In the genomic region with DNA sequence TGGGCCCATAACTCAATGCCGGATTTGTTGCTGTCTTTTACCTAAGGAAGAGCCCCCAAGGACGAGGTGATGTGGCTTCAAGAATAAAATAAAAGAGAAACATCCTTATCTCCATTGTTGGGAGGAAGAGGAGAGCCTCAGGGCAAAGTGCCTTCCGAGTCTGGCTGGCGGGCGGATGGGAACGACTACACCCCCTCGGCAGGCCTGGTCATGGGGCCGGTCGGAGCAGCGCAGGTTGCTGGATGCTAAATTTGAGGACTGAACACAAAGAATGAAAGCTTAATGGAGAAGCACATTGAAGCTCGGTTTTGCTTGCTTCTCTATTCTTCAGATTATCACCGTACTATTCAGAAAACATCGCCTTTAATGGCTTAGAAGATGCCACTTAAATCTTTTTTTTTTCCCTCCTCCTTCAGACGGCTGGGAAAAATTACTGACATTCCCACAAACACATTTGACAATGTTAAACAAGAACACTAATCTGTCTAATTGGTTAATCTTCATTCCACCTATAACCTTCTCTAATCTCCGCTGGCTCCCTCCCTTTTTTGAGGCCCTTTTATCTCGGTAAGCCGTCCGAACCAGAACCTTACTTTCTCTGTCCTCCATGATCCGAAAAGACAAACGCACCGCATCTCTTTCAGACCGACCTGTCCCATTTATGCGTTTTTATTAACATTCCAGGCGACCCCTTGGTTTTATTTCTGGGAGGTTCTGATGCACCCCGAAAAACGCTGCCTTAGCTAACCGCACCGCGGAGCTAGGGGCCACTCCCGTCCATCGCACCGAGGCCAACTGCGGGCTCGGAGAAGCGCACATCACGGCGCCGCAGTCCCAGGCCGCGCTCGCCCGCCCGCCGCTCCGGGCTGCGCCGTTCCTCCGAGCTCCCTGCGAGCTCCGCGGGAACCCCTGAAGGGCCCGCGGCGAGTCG, we compare ENCODE assay signal across 8 mouse cellular contexts. TPM values are rescaled to one million over a fixed set of nuclear protein-coding genes. Genes with fewer than 3 reads are reported as not detected.
A peak's percentile ranks its signal among the peaks of the same experiment; 100 is the strongest.
DNase-seq lines count a peak whose midpoint lies in the region; ATAC-seq lines count a peak whose summit lies in the region.

No protein-coding gene starts in this region.

- H3K9me3 ChIP-seq in kidney, embryonic 15.5 days (replicated peaks), result 0 out of 2 replicates have a peak, but pooled peaks cover 2% of the 10 kb centered on the region
- no peaks in the 10 kb centered on the region for H3K9me3 ChIP-seq in heart, embryonic 10.5 days
- no peaks in the 10 kb centered on the region; the same call in 1 of the 2 replicates for H3K9me3 ChIP-seq in limb, embryonic 10.5 days (replicated peaks)
- peaks cover 4% of the 10 kb centered on the region; the same call in 1 of the 2 replicates for H3K9me3 ChIP-seq in midbrain, embryonic 11.5 days (ENCODE audit: control insufficient read depth, low read length)

- peaks cover 24% of the 10 kb centered on the region for H3K36me3 ChIP-seq in kidney, embryonic 15.5 days
- H3K36me3 ChIP-seq in heart, embryonic 10.5 days, result peaks cover 27% of the 10 kb centered on the region
- peaks cover 20% of the 10 kb centered on the region for H3K36me3 ChIP-seq in limb, embryonic 10.5 days
- H3K36me3 ChIP-seq in midbrain, embryonic 11.5 days (ENCODE audit: control insufficient read depth, insufficient read depth, low read length), result no peaks in the 10 kb centered on the region

- WGBS in kidney, embryonic 15.5 days, result 2% methylated on average over 55 of the region's 55 CpGs
- WGBS in heart, embryonic 10.5 days, result 2% methylated on average over 55 of the region's 55 CpGs
- WGBS in limb, embryonic 10.5 days, result 2% methylated on average over 55 of the region's 55 CpGs
- WGBS in midbrain, embryonic 11.5 days, result 1% methylated on average over 54 of the region's 55 CpGs

- ATAC-seq in kidney, embryonic 15.5 days (replicated peaks; ENCODE audit: low FRiP score), result peak; percentile 87
- peak; percentile 81 for ATAC-seq in midbrain, embryonic 11.5 days (ENCODE audit: low FRiP score)

- peak overlapping the region; percentile 62 for H3K4me2 ChIP-seq in kidney, embryonic 15.5 days
- H3K4me2 ChIP-seq in midbrain, embryonic 11.5 days, result peak overlapping the region; percentile 67

- H3K9ac ChIP-seq in kidney, embryonic 15.5 days, result peak overlapping the region; percentile 95
- H3K9ac ChIP-seq in midbrain, embryonic 11.5 days (ENCODE audit: low read length), result peak overlapping the region; percentile 97

- H3K4me1 ChIP-seq in kidney, embryonic 15.5 days, result peaks cover 19% of the 10 kb centered on the region
- H3K4me1 ChIP-seq in heart, embryonic 10.5 days, result 0 out of 2 replicates have a peak, but pooled peaks cover 12% of the 10 kb centered on the region
- H3K4me1 ChIP-seq in limb, embryonic 10.5 days, result peaks cover 11% of the 10 kb centered on the region; the same call in 1 of the 2 replicates
- H3K4me1 ChIP-seq in midbrain, embryonic 11.5 days (ENCODE audit: control insufficient read depth, insufficient read depth, low read length), result peaks cover 9% of the 10 kb centered on the region; the same call in 1 of the 2 replicates

- peak overlapping the region; percentile 84 for H3K4me3 ChIP-seq in kidney, embryonic 15.5 days (replicated peaks)
- peak overlapping the region; percentile 88 for H3K4me3 ChIP-seq in heart, embryonic 10.5 days
- peak overlapping the region; percentile 83 for H3K4me3 ChIP-seq in limb, embryonic 10.5 days
- H3K4me3 ChIP-seq in midbrain, embryonic 11.5 days (ENCODE audit: low read depth, low read length), result peak overlapping the region; percentile 79

- H3K27me3 ChIP-seq in kidney, embryonic 15.5 days, result no peaks in the 10 kb centered on the region
- H3K27me3 ChIP-seq in heart, embryonic 10.5 days (ENCODE audit: insufficient read depth, poor library complexity, severe bottlenecking), result no peaks in the 10 kb centered on the region
- H3K27me3 ChIP-seq in limb, embryonic 10.5 days (ENCODE audit: low read depth, poor library complexity, severe bottlenecking), result no peaks in the 10 kb centered on the region
- no peaks in the 10 kb centered on the region for H3K27me3 ChIP-seq in midbrain, embryonic 11.5 days (ENCODE audit: control insufficient read depth, insufficient read depth, low read length)

- peak overlapping the region; percentile 92 for H3K27ac ChIP-seq in kidney, embryonic 15.5 days
- H3K27ac ChIP-seq in heart, embryonic 10.5 days, result peak overlapping the region; percentile 98
- H3K27ac ChIP-seq in limb, embryonic 10.5 days, result peak overlapping the region; percentile 96
- H3K27ac ChIP-seq in midbrain, embryonic 11.5 days (ENCODE audit: low read depth, low read length), result peak overlapping the region; percentile 91

- DNase-seq in kidney, adult 9 months, result no peak
- peak; percentile 54 for DNase-seq in NIH3T3 (ENCODE audit: low read depth)
- peak; percentile 5 to 21 for DNase-seq in cerebellum, postnatal 4 days (ENCODE audit: low spot score in 2 of 2)
- peak; percentile 76 for DNase-seq in heart, embryonic 10.5 days (ENCODE audit: low spot score)
- peak; percentile 52 for DNase-seq in limb, embryonic 10.5 days (ENCODE audit: low spot score)
- peak; percentile 98 for DNase-seq in midbrain, embryonic 11.5 days (ENCODE audit: low spot score, missing footprints)
- DNase-seq in yolk sac, embryonic 10.5 days (ENCODE audit: low spot score), result peak; percentile 21

RNA-seq across cellular contexts. Expression of gene Ube2j1, which starts 0.7 kb away (rescaled TPM):
- 44.7 and 48.9 TPM in 2 replicates for polyA plus RNA-seq in kidney, embryonic 15.5 days (2015; fragmentation: Nextera tagmentation; extraction: Ambion mirVana)
- 39.0 and 42.7 TPM in 2 replicates for polyA plus RNA-seq in heart, embryonic 10.5 days (2016; fragmentation: Nextera tagmentation; extraction: Ambion mirVana)
- 38.3 and 38.7 TPM in 2 replicates for polyA plus RNA-seq in limb, embryonic 10.5 days (2016; fragmentation: Nextera tagmentation; extraction: Ambion mirVana)
- polyA plus RNA-seq in midbrain, embryonic 11.5 days (2014; fragmentation: Nextera tagmentation; extraction: Ambion mirVana), result 59.6 and 62.8 TPM in 2 replicates

RNA-seq across cellular contexts. Expression of gene Gabrr2, which starts 32.3 kb away (rescaled TPM):
- polyA plus RNA-seq in kidney, embryonic 15.5 days (2015; fragmentation: Nextera tagmentation; extraction: Ambion mirVana), result 0.36 TPM in 1 of 2 replicates, not detected in the other
- 0.21 and 0.62 TPM in 2 replicates for polyA plus RNA-seq in heart, embryonic 10.5 days (2016; fragmentation: Nextera tagmentation; extraction: Ambion mirVana)
- 0.10 TPM in 1 of 2 replicates, not detected in the other for polyA plus RNA-seq in limb, embryonic 10.5 days (2016; fragmentation: Nextera tagmentation; extraction: Ambion mirVana)
- polyA plus RNA-seq in midbrain, embryonic 11.5 days (2014; fragmentation: Nextera tagmentation; extraction: Ambion mirVana), result 0.26 and 0.30 TPM in 2 replicates

RNA-seq across cellular contexts. Expression of gene Rragd, which starts 47.7 kb away (rescaled TPM):
- polyA plus RNA-seq in kidney, embryonic 15.5 days (2015; fragmentation: Nextera tagmentation; extraction: Ambion mirVana), result 17.6 and 21.1 TPM in 2 replicates
- 39.2 and 56.0 TPM in 2 replicates for polyA plus RNA-seq in heart, embryonic 10.5 days (2016; fragmentation: Nextera tagmentation; extraction: Ambion mirVana)
- polyA plus RNA-seq in limb, embryonic 10.5 days (2016; fragmentation: Nextera tagmentation; extraction: Ambion mirVana), result 17.0 and 21.2 TPM in 2 replicates
- 32.9 and 34.9 TPM in 2 replicates for polyA plus RNA-seq in midbrain, embryonic 11.5 days (2014; fragmentation: Nextera tagmentation; extraction: Ambion mirVana)
